Mouse (Mus musculus) spleen, adult 2 months (tissue): ENCODE data around the gene Notch2.

Source experiments
- CTCF ChIP-seq: fragments of 200-500 bp; IDR thresholded peaks from 2 replicates; pipeline ENCODE4 v1.5.1; 2011; ENCODE audit warnings: mild to moderate bottlenecking, inconsistent platforms; ENCODE audit not compliant: insufficient read depth, insufficient read length, insufficient replicate concordance; ENCODE audit errors: extremely low read depth
- POLR2A ChIP-seq: fragments of 200-500 bp; IDR thresholded peaks from 2 replicates; pipeline ENCODE4 v1.6.1; 2011; ENCODE audit warnings: low read depth, low read length, inconsistent platforms

DNA sequence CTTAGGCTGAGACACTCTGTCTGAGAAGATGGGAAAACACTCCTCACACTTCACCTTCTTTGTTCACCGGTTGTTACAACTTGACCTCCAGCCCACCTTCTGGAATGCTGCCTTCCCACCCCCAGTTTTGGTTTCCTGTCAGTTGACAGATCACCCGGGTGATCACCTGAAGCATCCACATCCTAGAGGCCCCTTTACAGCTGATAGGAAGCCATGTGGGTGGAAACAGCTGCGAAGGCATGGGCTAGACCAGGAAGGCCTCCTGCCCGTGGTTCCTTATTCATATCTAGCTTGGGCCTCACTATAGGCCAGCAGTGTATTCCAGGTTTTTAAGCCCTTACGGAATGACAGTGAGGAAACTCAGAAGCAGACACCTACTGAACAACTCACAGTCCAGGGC lies 73.5 kb downstream of the Notch2 start:
- TF ChIP-seq CTCF (no peak), POLR2A (no peak)
